In genomic region chr17:65903011-65903410, GRCm38 (mm10) we compare ENCODE assay signal across 27 mouse cellular contexts. TPM values are rescaled to one million over a fixed set of nuclear protein-coding genes. Genes with fewer than 3 reads are reported as not detected.
A peak's percentile ranks its signal among the peaks of the same experiment; 100 is the strongest.
DNase-seq lines count a peak whose midpoint lies in the region; ATAC-seq and TF ChIP-seq lines count a peak whose summit lies in the region.
"Had no signal": no experiment of that assay in that cellular context is flagged by ENCODE, and none has a peak within 500 bp of the region (broad histone marks: within the 10 kb centered on the region; RNA-seq: fewer than 3 reads in every experiment).

No protein-coding gene starts in this region.

- H3K9ac ChIP-seq in heart, adult 2 months (ENCODE audit: low read depth, low read length), result no peak overlapping the region
- no peak overlapping the region for H3K9ac ChIP-seq in midbrain, postnatal 0 days (replicated peaks; ENCODE audit: low read length, poor library complexity, severe bottlenecking)
- no peak overlapping the region for H3K9ac ChIP-seq in midbrain, embryonic 13.5 days (replicated peaks)
- H3K9ac ChIP-seq in stomach, postnatal 0 days (ENCODE audit: low read length), result no peak overlapping the region
- H3K9ac ChIP-seq: embryonic facial prominence, embryonic 13.5 days; forebrain, embryonic 15.5 days; heart, embryonic 13.5 days; hindbrain, embryonic 14.5 days; intestine, embryonic 15.5 days; liver, embryonic 12.5 days; lung, embryonic 15.5 days; midbrain, embryonic 12.5 days; neural tube, embryonic 13.5 days had no signal

- H3K9me3 ChIP-seq in midbrain, postnatal 0 days (ENCODE audit: low read length), result no peaks in the 10 kb centered on the region
- no peaks in the 10 kb centered on the region for H3K9me3 ChIP-seq in midbrain, embryonic 13.5 days
- no peaks in the 10 kb centered on the region for H3K9me3 ChIP-seq in stomach, postnatal 0 days (ENCODE audit: control insufficient read depth, low read length)
- H3K9me3 ChIP-seq: embryonic facial prominence, embryonic 13.5 days; forebrain, embryonic 15.5 days; intestine, embryonic 15.5 days; lung, embryonic 15.5 days; midbrain, embryonic 12.5 days; neural tube, embryonic 13.5 days had no signal

- no peaks in the 10 kb centered on the region for H3K79me2 ChIP-seq in heart, adult 2 months (replicated peaks; ENCODE audit: control insufficient read depth, insufficient read depth, low read length)

- no peaks in the 10 kb centered on the region for H3K36me3 ChIP-seq in heart, adult 2 months (ENCODE audit: control insufficient read depth, insufficient read depth, low read length)
- no peaks in the 10 kb centered on the region for H3K36me3 ChIP-seq in midbrain, postnatal 0 days (ENCODE audit: insufficient read depth, low read length)
- no peaks in the 10 kb centered on the region for H3K36me3 ChIP-seq in midbrain, embryonic 13.5 days
- H3K36me3 ChIP-seq in stomach, postnatal 0 days (ENCODE audit: control insufficient read depth, insufficient read depth, low read length), result no peaks in the 10 kb centered on the region
- H3K36me3 ChIP-seq: embryonic facial prominence, embryonic 13.5 days; forebrain, embryonic 15.5 days; intestine, embryonic 15.5 days; liver, embryonic 12.5 days; lung, embryonic 15.5 days; midbrain, embryonic 12.5 days had no signal

- no peak overlapping the region for H3K4me2 ChIP-seq in midbrain, postnatal 0 days (ENCODE audit: low read depth, low read length, poor library complexity, severe bottlenecking)
- H3K4me2 ChIP-seq in midbrain, embryonic 13.5 days (replicated peaks), result no peak overlapping the region
- H3K4me2 ChIP-seq in stomach, postnatal 0 days (replicated peaks; ENCODE audit: low read depth), result no peak overlapping the region
- H3K4me2 ChIP-seq: embryonic facial prominence, embryonic 13.5 days; forebrain, embryonic 15.5 days; heart, embryonic 13.5 days; hindbrain, embryonic 14.5 days; intestine, embryonic 15.5 days; liver, embryonic 12.5 days; lung, embryonic 15.5 days; midbrain, embryonic 12.5 days; neural tube, embryonic 13.5 days had no signal

- intact Hi-C loops in heart, adult 2 months (cut with DNase I), result no loop called here
- intact Hi-C loops in heart, postnatal 10 days (cut with DNase I), result no loop called here
- intact Hi-C loops in left cerebral cortex, adult 2 months (cut with DNase I), result no loop called here

- TF ChIP-seq POLR2A in heart, adult 2 months (IDR thresholded peaks at IDR 0.05; ENCODE audit: insufficient read depth, low read depth, low read length), result no peak

- H3K4me3 ChIP-seq in heart, adult 2 months, result no peak overlapping the region
- no peak overlapping the region for H3K4me3 ChIP-seq in left cerebral cortex, adult 2 months
- no peak overlapping the region for H3K4me3 ChIP-seq in midbrain, postnatal 0 days (ENCODE audit: low read depth, low read length)
- no peak overlapping the region for H3K4me3 ChIP-seq in midbrain, embryonic 13.5 days (replicated peaks)
- no peak overlapping the region for H3K4me3 ChIP-seq in stomach, postnatal 0 days (ENCODE audit: low read depth, low read length)
- H3K4me3 ChIP-seq: embryonic facial prominence, embryonic 13.5 days; erythroblast, embryonic 14.5 days; forebrain, embryonic 15.5 days; heart, embryonic 13.5 days; intestine, embryonic 15.5 days; liver, embryonic 12.5 days; lung, embryonic 15.5 days; midbrain, embryonic 12.5 days; neural tube, embryonic 13.5 days had no signal

- no peak for TF ChIP-seq EP300 in heart, adult 2 months (IDR thresholded peaks at IDR 0.05; ENCODE audit: insufficient read depth, low read depth, low read length)
- no peak for TF ChIP-seq EP300 in stomach, postnatal 0 days (optimal IDR thresholded peaks at IDR 0.05)

- H3K27ac ChIP-seq in heart, adult 2 months, result no peak overlapping the region
- no peak overlapping the region for H3K27ac ChIP-seq in left cerebral cortex, adult 2 months
- H3K27ac ChIP-seq in midbrain, postnatal 0 days (ENCODE audit: low read depth, low read length), result no peak overlapping the region
- H3K27ac ChIP-seq in midbrain, embryonic 13.5 days, result no peak overlapping the region
- no peak overlapping the region for H3K27ac ChIP-seq in stomach, postnatal 0 days (replicated peaks)
- H3K27ac ChIP-seq: embryonic facial prominence, embryonic 13.5 days; forebrain, embryonic 15.5 days; heart, embryonic 13.5 days; hindbrain, embryonic 14.5 days; intestine, embryonic 15.5 days; liver, embryonic 12.5 days; lung, embryonic 15.5 days; midbrain, embryonic 12.5 days; neural tube, embryonic 13.5 days had no signal

- ATAC-seq in midbrain, postnatal 0 days (ENCODE audit: low FRiP score), result no peak
- no peak for ATAC-seq in midbrain, embryonic 13.5 days
- no peak for ATAC-seq in stomach, postnatal 0 days (ENCODE audit: low FRiP score, low TSS enrichment)
- ATAC-seq: forebrain, embryonic 15.5 days; intestine, embryonic 15.5 days; liver, embryonic 12.5 days had no signal

- WGBS in heart, adult 2 months, result 97% methylated on average over 1 of the region's 1 CpGs
- 100% methylated on average over 1 of the region's 1 CpGs for WGBS in midbrain, postnatal 0 days
- WGBS in midbrain, embryonic 13.5 days, result 100% methylated on average over 1 of the region's 1 CpGs
- 97% methylated on average over 1 of the region's 1 CpGs for WGBS in stomach, postnatal 0 days

- DNase-seq in heart, adult 2 months, result no peak
- DNase-seq in heart, postnatal 10 days, result no peak
- DNase-seq in left cerebral cortex, adult 2 months (ENCODE audit: extremely low spot score in 1 of 2, low spot score in 2 of 2), result no peak
- no peak for DNase-seq in left cerebral cortex, adult 9 months (ENCODE audit: low spot score in 2 of 2)
- DNase-seq in midbrain, postnatal 0 days (ENCODE audit: low spot score), result no peak
- DNase-seq in stomach, postnatal 0 days (ENCODE audit: low spot score), result no peak
- no peak for DNase-seq in thymus, postnatal 36 days
- DNase-seq: adrenal gland, postnatal 25 days; cerebellum, adult 8-10 months; cerebellum, postnatal 36 days; embryo, embryonic 11 days; gastrocnemius, postnatal 14 days; retina, postnatal 1 day; spleen, adult 18-20 months; thymus, postnatal 25 days had no signal

- peaks cover 4% of the 10 kb centered on the region for H3K4me1 ChIP-seq in heart, adult 2 months (ENCODE audit: control insufficient read depth, insufficient read depth, low read length)
- H3K4me1 ChIP-seq in midbrain, postnatal 0 days (ENCODE audit: insufficient read depth, low read length), result no peaks in the 10 kb centered on the region; the same call in 1 of the 2 replicates
- 0 out of 2 replicates have a peak, but pooled peaks cover 7% of the 10 kb centered on the region for H3K4me1 ChIP-seq in midbrain, embryonic 13.5 days (replicated peaks)
- H3K4me1 ChIP-seq in stomach, postnatal 0 days (replicated peaks; ENCODE audit: control insufficient read depth, insufficient read depth), result 0 out of 2 replicates have a peak, but pooled peaks cover 2% of the 10 kb centered on the region
- H3K4me1 ChIP-seq: forebrain, embryonic 15.5 days; neural tube, embryonic 13.5 days had no signal

- 0 out of 2 replicates have a peak, but pooled peaks have one; percentile 26 for TF ChIP-seq CTCF in heart, adult 2 months (IDR thresholded peaks at IDR 0.05)
- peak; percentile 17 for TF ChIP-seq CTCF in left cerebral cortex, adult 2 months (IDR thresholded peaks at IDR 0.05)
- TF ChIP-seq CTCF in midbrain, postnatal 0 days (IDR thresholded peaks at IDR 0.05), result peak; percentile 31
- TF ChIP-seq CTCF in stomach, postnatal 0 days (IDR thresholded peaks at IDR 0.05; ENCODE audit: low read depth), result peak; percentile 45

- H3K27me3 ChIP-seq in heart, adult 2 months (ENCODE audit: control insufficient read depth, insufficient read depth, low read length), result no peaks in the 10 kb centered on the region
- no peaks in the 10 kb centered on the region for H3K27me3 ChIP-seq in midbrain, postnatal 0 days (ENCODE audit: insufficient read depth, low read length)
- no peaks in the 10 kb centered on the region for H3K27me3 ChIP-seq in midbrain, embryonic 13.5 days
- H3K27me3 ChIP-seq in stomach, postnatal 0 days (ENCODE audit: control insufficient read depth, insufficient read depth, low read length), result no peaks in the 10 kb centered on the region
- H3K27me3 ChIP-seq: CH12.LX; embryonic facial prominence, embryonic 13.5 days; forebrain, embryonic 15.5 days; heart, embryonic 13.5 days; intestine, embryonic 15.5 days; liver, embryonic 12.5 days; lung, embryonic 15.5 days; midbrain, embryonic 12.5 days; neural tube, embryonic 13.5 days had no signal

RNA-seq across cellular contexts. Expression of gene Ralbp1, which starts 17.4 kb away (rescaled TPM):
- 10 to 100 TPM; 36.0 to 39.1 TPM for total RNA-seq in heart, adult 2 months (2021)
- polyA plus RNA-seq in heart, adult 2 months (2012; rRNA removed), result 16.5 and 20.3 TPM in 2 replicates
- 10 to 100 TPM; 30.7 to 38.1 TPM for total RNA-seq in heart, postnatal 10 days (2021)
- 10 to 100 TPM; 69.3 to 69.6 TPM for total RNA-seq in left cerebral cortex, adult 2 months (2021)
- total RNA-seq in midbrain, postnatal 0 days (2014; rRNA removed), result 32.9 and 42.0 TPM in 2 replicates
- polyA plus RNA-seq in midbrain, postnatal 0 days (2015; fragmentation: Nextera tagmentation; extraction: Ambion mirVana), result 50.0 and 55.8 TPM in 2 replicates
- 49.8 TPM in 2 replicates for polyA plus RNA-seq in midbrain, embryonic 13.5 days (2015; fragmentation: Nextera tagmentation; extraction: Ambion mirVana)
- polyA plus RNA-seq in stomach, postnatal 0 days (2015; fragmentation: Nextera tagmentation; extraction: Ambion mirVana), result 114 and 117 TPM in 2 replicates

RNA-seq across cellular contexts. Expression of gene Twsg1, which starts 48.0 kb away (rescaled TPM):
- total RNA-seq in heart, adult 2 months (2021), result 10 to 100 TPM; 76.1 to 79.0 TPM
- polyA plus RNA-seq in heart, adult 2 months (2012; rRNA removed), result 41.7 and 83.0 TPM in 2 replicates
- 10 to 100 TPM; 67.5 to 71.5 TPM for total RNA-seq in heart, postnatal 10 days (2021)
- 10 to 100 TPM; 22.8 to 27.3 TPM for total RNA-seq in left cerebral cortex, adult 2 months (2021)
- total RNA-seq in midbrain, postnatal 0 days (2014; rRNA removed), result 45.3 and 47.4 TPM in 2 replicates
- 38.4 and 42.2 TPM in 2 replicates for polyA plus RNA-seq in midbrain, postnatal 0 days (2015; fragmentation: Nextera tagmentation; extraction: Ambion mirVana)
- 66.5 and 70.2 TPM in 2 replicates for polyA plus RNA-seq in midbrain, embryonic 13.5 days (2015; fragmentation: Nextera tagmentation; extraction: Ambion mirVana)
- polyA plus RNA-seq in stomach, postnatal 0 days (2015; fragmentation: Nextera tagmentation; extraction: Ambion mirVana), result 63.5 and 66.8 TPM in 2 replicates
